Comparison of ENCODE assay signal across 42 mouse cellular contexts in the genomic region with DNA sequence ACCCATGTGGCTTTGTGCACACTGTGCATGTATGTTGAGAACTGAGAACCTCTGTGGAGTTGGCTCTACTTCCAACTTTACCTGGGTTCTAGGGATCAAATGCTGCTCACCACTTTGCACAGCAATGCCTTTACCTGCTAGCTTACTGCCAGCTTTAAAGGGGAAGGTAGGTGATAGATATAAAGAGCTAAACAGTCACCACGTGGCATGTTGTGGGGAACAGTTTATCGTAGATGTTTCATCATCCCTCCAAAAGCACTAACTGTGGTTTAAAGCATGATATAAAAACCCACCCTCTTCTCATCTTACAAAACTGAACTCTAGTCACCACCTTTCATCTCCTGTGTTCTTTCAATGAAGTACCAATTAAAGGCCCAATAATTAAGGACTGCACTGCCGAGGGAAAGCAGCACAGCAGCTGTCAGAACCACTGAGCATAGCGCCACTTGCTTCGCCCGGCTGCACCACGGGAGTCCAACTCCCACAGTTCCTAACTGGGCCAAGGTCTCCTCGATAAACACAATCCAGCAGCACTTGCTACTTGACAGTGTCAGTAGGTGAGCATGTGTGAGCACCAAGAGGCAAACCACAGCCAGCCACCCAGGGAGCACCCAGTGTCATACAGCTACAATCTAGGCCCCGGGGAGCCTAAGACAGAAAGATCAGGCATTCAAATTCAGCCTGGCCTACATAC. TPM values are rescaled to one million over a fixed set of nuclear protein-coding genes. Genes with fewer than 3 reads are reported as not detected.
DNase-seq lines count a peak whose midpoint lies in the region; ATAC-seq and TF ChIP-seq lines count a peak whose summit lies in the region.
"Had no signal": no experiment of that assay in that cellular context is flagged by ENCODE, and none has a peak within 500 bp of the region (broad histone marks: within the 10 kb centered on the region; RNA-seq: fewer than 3 reads in every experiment).

No protein-coding gene starts in this region.

- no peak for ATAC-seq in kidney, embryonic 14.5 days (ENCODE audit: low FRiP score, low TSS enrichment)
- ATAC-seq: CD4-positive, CD25-positive, alpha-beta regulatory T cell, adult 4 months; forebrain, embryonic 14.5 days; liver, embryonic 12.5 days; liver, postnatal 0 days had no signal

- no peak for TF ChIP-seq CTCF in olfactory bulb, adult 2 months (IDR thresholded peaks at IDR 0.05; ENCODE audit: insufficient read depth, low read depth, low read length)

- WGBS in kidney, embryonic 14.5 days = 72% methylated on average over 9 of the region's 9 CpGs
- WGBS in olfactory bulb, adult 2 months = 29% methylated on average over 9 of the region's 9 CpGs

- H3K36me3 ChIP-seq in kidney, embryonic 14.5 days (ENCODE audit: control insufficient read depth, insufficient read depth, low read length) = peaks cover 91% of the 10 kb centered on the region

- H3K9me3 ChIP-seq in kidney, embryonic 14.5 days (ENCODE audit: control insufficient read depth, low read length) = no peaks in the 10 kb centered on the region
- H3K9me3 ChIP-seq: embryonic facial prominence, embryonic 12.5 days; heart, embryonic 12.5 days; liver, embryonic 12.5 days; megakaryocyte, embryonic 14.5 days; midbrain, embryonic 12.5 days; neural tube, embryonic 13.5 days had no signal

- no peaks in the 10 kb centered on the region for H3K4me1 ChIP-seq in kidney, embryonic 14.5 days (ENCODE audit: control insufficient read depth, insufficient read depth, low read length)
- peaks cover 11% of the 10 kb centered on the region for H3K4me1 ChIP-seq in olfactory bulb, adult 2 months (ENCODE audit: control insufficient read depth, insufficient read depth, low read length)
- H3K4me1 ChIP-seq: embryonic facial prominence, embryonic 12.5 days; heart, embryonic 12.5 days; liver, embryonic 12.5 days; megakaryocyte, embryonic 14.5 days; midbrain, embryonic 12.5 days; neural tube, embryonic 13.5 days had no signal

- H3K4me2 ChIP-seq in kidney, embryonic 14.5 days (replicated peaks; ENCODE audit: low read depth, low read length) = no peak overlapping the region
- H3K4me2 ChIP-seq: embryonic facial prominence, embryonic 12.5 days; heart, embryonic 12.5 days; hindbrain, embryonic 14.5 days; liver, embryonic 12.5 days; midbrain, embryonic 12.5 days; neural tube, embryonic 13.5 days had no signal

- H3K9ac ChIP-seq in kidney, embryonic 14.5 days (ENCODE audit: low read depth, low read length) = no peak overlapping the region
- H3K9ac ChIP-seq: embryonic facial prominence, embryonic 12.5 days; heart, embryonic 12.5 days; hindbrain, embryonic 14.5 days; liver, embryonic 12.5 days; liver, postnatal 0 days; midbrain, embryonic 12.5 days; neural tube, embryonic 13.5 days had no signal

- H3K27ac ChIP-seq in kidney, embryonic 14.5 days (ENCODE audit: low read depth, low read length) = no peak overlapping the region
- peak overlapping the region; percentile 38 for H3K27ac ChIP-seq in olfactory bulb, adult 2 months (ENCODE audit: insufficient read depth, low read depth, low read length)
- H3K27ac ChIP-seq: embryonic facial prominence, embryonic 12.5 days; heart, adult 2 months; hindbrain, embryonic 14.5 days; kidney, postnatal 0 days; liver, embryonic 12.5 days; midbrain, embryonic 12.5 days; neural tube, embryonic 13.5 days had no signal

- no peak overlapping the region for H3K4me3 ChIP-seq in kidney, embryonic 14.5 days (ENCODE audit: low read length)
- no peak overlapping the region for H3K4me3 ChIP-seq in olfactory bulb, adult 2 months (ENCODE audit: insufficient read depth, low read depth, low read length)
- H3K4me3 ChIP-seq: embryonic facial prominence, embryonic 12.5 days; heart, adult 2 months; heart, embryonic 12.5 days; liver, embryonic 12.5 days; megakaryocyte, embryonic 14.5 days; midbrain, embryonic 12.5 days; myocyte; neural tube, embryonic 13.5 days had no signal

- TF ChIP-seq POLR2A in olfactory bulb, adult 2 months (IDR thresholded peaks at IDR 0.05; ENCODE audit: insufficient read depth, low read depth, low read length) = no peak

- DNase-seq in kidney, postnatal 4 days = peak; percentile 15 to 42
- DNase-seq in Muller cell, postnatal 12 days (ENCODE audit: inconsistent ontology term) = peak; percentile 11
- peak; percentile 35 for DNase-seq in adrenal gland, postnatal 10 days
- no peak for DNase-seq in natural killer cell, adult 2 months (ENCODE audit: low spot score in 2 of 2)
- no peak for DNase-seq in right cerebral cortex, adult 18-20 months
- DNase-seq: cerebellum, adult 11-12 months; cerebellum, adult 9-11 months; embryo, embryonic 11 days; gastrocnemius, postnatal 25 days; heart, adult 2 months; kidney, adult 11 months; liver, postnatal 0 days; lung, postnatal 36 days; spleen, adult 18-20 months; thymus, adult 2 months; thymus, postnatal 36 days had no signal

- H3K27me3 ChIP-seq in kidney, embryonic 14.5 days (ENCODE audit: control insufficient read depth, insufficient read depth, low read length) = no peaks in the 10 kb centered on the region
- H3K27me3 ChIP-seq: embryonic facial prominence, embryonic 12.5 days; heart, embryonic 12.5 days; liver, embryonic 12.5 days; megakaryocyte, embryonic 14.5 days; midbrain, embryonic 12.5 days; neural tube, embryonic 13.5 days had no signal

RNA-seq across cellular contexts. Expression of a gene that starts 20.8 kb away (rescaled TPM):
- polyA plus RNA-seq in kidney, embryonic 14.5 days (2014; fragmentation: Nextera tagmentation; extraction: Ambion mirVana) = 134 and 140 TPM in 2 replicates
- total RNA-seq in adrenal gland, postnatal 10 days (2021) = 10 to 100 TPM; 53.2 to 62.8 TPM
- polyA plus RNA-seq in olfactory bulb, adult 2 months (2012; ENCODE audit: insufficient read depth, insufficient read length, low replicate concordance, missing spikeins) = 455 TPM in 1 of 2 replicates, not detected in the other

RNA-seq across cellular contexts. Expression of a gene that starts 26.3 kb away (rescaled TPM):
- 0.45 and 0.51 TPM in 2 replicates for polyA plus RNA-seq in kidney, embryonic 14.5 days (2014; fragmentation: Nextera tagmentation; extraction: Ambion mirVana)
- total RNA-seq in adrenal gland, postnatal 10 days (2021) = 1 to 10 TPM; 1.5 to 1.7 TPM
- not detected in 2 replicates for polyA plus RNA-seq in olfactory bulb, adult 2 months (2012; ENCODE audit: insufficient read depth, insufficient read length, low replicate concordance, missing spikeins)
- total RNA-seq: gastrocnemius, adult 18-20 months; gastrocnemius, postnatal 25 days; heart, adult 2 months; hematopoietic stem cell, adult 5-6 weeks had no signal
- polyA plus RNA-seq: kidney, postnatal 0 days; liver, postnatal 0 days had no signal

RNA-seq across cellular contexts. Expression of a gene that starts 41.1 kb away (rescaled TPM):
- polyA plus RNA-seq in kidney, embryonic 14.5 days (2014; fragmentation: Nextera tagmentation; extraction: Ambion mirVana) = not detected in 2 replicates
- not detected for total RNA-seq in adrenal gland, postnatal 10 days (2021)
- not detected in 2 replicates for polyA plus RNA-seq in olfactory bulb, adult 2 months (2012; ENCODE audit: insufficient read depth, insufficient read length, low replicate concordance, missing spikeins)
- total RNA-seq: gastrocnemius, adult 18-20 months; gastrocnemius, postnatal 25 days; heart, adult 2 months; hematopoietic stem cell, adult 5-6 weeks; layer of hippocampus, postnatal 10 days; left cerebral cortex, adult 18-20 months; left cerebral cortex, postnatal 36 days; midbrain, postnatal 0 days had no signal
- polyA plus RNA-seq: activated CD4-positive, CD25-positive, alpha-beta regulatory T cell, adult 4 months; CD4-positive, CD25-positive, alpha-beta regulatory T cell, adult 4 months; embryonic facial prominence, embryonic 12.5 days; forebrain, embryonic 14.5 days; heart, postnatal 0 days; hindbrain, embryonic 14.5 days; kidney, postnatal 0 days; midbrain, embryonic 12.5 days; midbrain, postnatal 0 days; myocyte; neural tube, embryonic 13.5 days had no signal

RNA-seq across cellular contexts. Expression of a gene that starts 52.5 kb away (rescaled TPM):
- polyA plus RNA-seq in kidney, embryonic 14.5 days (2014; fragmentation: Nextera tagmentation; extraction: Ambion mirVana) = not detected in 2 replicates
- not detected for total RNA-seq in adrenal gland, postnatal 10 days (2021)
- not detected in 2 replicates for polyA plus RNA-seq in olfactory bulb, adult 2 months (2012; ENCODE audit: insufficient read depth, insufficient read length, low replicate concordance, missing spikeins)
- total RNA-seq: gastrocnemius, adult 18-20 months; gastrocnemius, postnatal 25 days; heart, adult 2 months; hematopoietic stem cell, adult 5-6 weeks; layer of hippocampus, postnatal 10 days; left cerebral cortex, adult 18-20 months; left cerebral cortex, postnatal 36 days; midbrain, postnatal 0 days had no signal
- polyA plus RNA-seq: activated CD4-positive, CD25-positive, alpha-beta regulatory T cell, adult 4 months; CD4-positive, CD25-positive, alpha-beta regulatory T cell, adult 4 months; embryonic facial prominence, embryonic 12.5 days; forebrain, embryonic 14.5 days; frontal cortex, adult 2 months; heart, adult 2 months; heart, embryonic 12.5 days; heart, postnatal 0 days; hindbrain, embryonic 14.5 days; kidney, postnatal 0 days; large intestine, adult 2 months; limb, embryonic 14.5 days; liver, embryonic 12.5 days; liver, postnatal 0 days; lung, embryonic 16.5 days; midbrain, embryonic 12.5 days; midbrain, postnatal 0 days; myocyte; neural tube, embryonic 13.5 days; stomach, embryonic 16.5 days; thymus, adult 2 months had no signal

Comparison
In these comparisons a context has a peak if more than half of its experiments do, and no peak if none do; other contexts are left out.
1. DNase-seq: peak in kidney, postnatal 4 days (2 of 2), Muller cell, postnatal 12 days (single experiment) and adrenal gland, postnatal 10 days (single experiment); none in natural killer cell, adult 2 months (0 of 2) and right cerebral cortex, adult 18-20 months (single experiment).